ENCODE assay signal across 19 mouse cellular contexts in genomic region chr14:7957049-7957448, GRCm38 (mm10). TPM values are rescaled to one million over a fixed set of nuclear protein-coding genes. Genes with fewer than 3 reads are reported as not detected.
DNase-seq lines count a peak whose midpoint lies in the region; ATAC-seq and TF ChIP-seq lines count a peak whose summit lies in the region.
"Had no signal": no experiment of that assay in that cellular context is flagged by ENCODE, and none has a peak within 500 bp of the region (broad histone marks: within the 10 kb centered on the region; RNA-seq: fewer than 3 reads in every experiment).

Gm45521 (plus strand) TSS chr14:7957288.

- peak within 1 kb of the TSS; percentile 60 for H3K27ac ChIP-seq in stomach, embryonic 16.5 days (ENCODE audit: low read length)
- no peak within 1 kb of the TSS for H3K27ac ChIP-seq in stomach, postnatal 0 days (replicated peaks)
- no peak within 1 kb of the TSS for H3K27ac ChIP-seq in forebrain, embryonic 11.5 days (ENCODE audit: low read depth, low read length)
- H3K27ac ChIP-seq: heart, embryonic 15.5 days; liver, embryonic 15.5 days; neural tube, embryonic 12.5 days; stomach, embryonic 15.5 days had no signal

- no peak for TF ChIP-seq CTCF in stomach, postnatal 0 days (IDR thresholded peaks at IDR 0.05; ENCODE audit: low read depth)

- no peak for ATAC-seq in stomach, embryonic 16.5 days (ENCODE audit: insufficient read depth, low FRiP score)
- ATAC-seq in stomach, postnatal 0 days (ENCODE audit: low FRiP score, low TSS enrichment): no peak
- 0 out of 2 replicates have a peak, but pooled peaks have one; percentile 49 for ATAC-seq in forebrain, embryonic 11.5 days (replicated peaks; ENCODE audit: low FRiP score)
- ATAC-seq: CD4-positive, CD25-positive, alpha-beta regulatory T cell, adult 4 months; intestine, postnatal 0 days had no signal

- no peak for DNase-seq in stomach, postnatal 0 days (ENCODE audit: low spot score)
- no peak for DNase-seq in forebrain, embryonic 11.5 days (ENCODE audit: low spot score)
- DNase-seq in mesoderm, embryonic 11.5 days (ENCODE audit: low read depth, low spot score): peak; percentile 24
- DNase-seq in retina, postnatal 1 day: peak; percentile 63
- no peak for DNase-seq in adrenal gland, adult (ENCODE audit: inconsistent age in 2 of 2, low spot score in 1 of 2)
- no peak for DNase-seq in gastrocnemius, postnatal 4 days (ENCODE audit: low spot score in 2 of 2)
- DNase-seq in adrenal gland, adult 8-10 months: no peak
- DNase-seq: cerebellum, adult 2 months; right cerebral cortex, postnatal 14 days had no signal

- no peak within 1 kb of the TSS for H3K9ac ChIP-seq in stomach, embryonic 16.5 days (ENCODE audit: low read length)
- H3K9ac ChIP-seq in stomach, postnatal 0 days (ENCODE audit: low read length): no peak within 1 kb of the TSS
- H3K9ac ChIP-seq in forebrain, embryonic 11.5 days (ENCODE audit: low read length): no peak within 1 kb of the TSS
- H3K9ac ChIP-seq: heart, embryonic 15.5 days; liver, embryonic 15.5 days; neural tube, embryonic 12.5 days; stomach, embryonic 15.5 days had no signal

- H3K36me3 ChIP-seq in stomach, embryonic 16.5 days (ENCODE audit: control insufficient read depth, insufficient read depth, low read length): no peaks in the 10 kb centered on the region
- no peaks in the 10 kb centered on the region for H3K36me3 ChIP-seq in stomach, postnatal 0 days (ENCODE audit: control insufficient read depth, insufficient read depth, low read length)
- no peaks in the 10 kb centered on the region for H3K36me3 ChIP-seq in forebrain, embryonic 11.5 days (ENCODE audit: control insufficient read depth, insufficient read depth, low read length)
- H3K36me3 ChIP-seq: heart, embryonic 15.5 days; liver, embryonic 15.5 days; neural tube, embryonic 12.5 days; stomach, embryonic 15.5 days had no signal

- no peak for TF ChIP-seq EP300 in stomach, postnatal 0 days (optimal IDR thresholded peaks at IDR 0.05)

- H3K27me3 ChIP-seq in stomach, embryonic 16.5 days (ENCODE audit: control insufficient read depth, insufficient read depth, low read length): no peaks in the 10 kb centered on the region
- H3K27me3 ChIP-seq in stomach, postnatal 0 days (ENCODE audit: control insufficient read depth, insufficient read depth, low read length): no peaks in the 10 kb centered on the region
- H3K27me3 ChIP-seq in forebrain, embryonic 11.5 days (ENCODE audit: control insufficient read depth, insufficient read depth, low read length): no peaks in the 10 kb centered on the region
- H3K27me3 ChIP-seq: heart, embryonic 15.5 days; liver, embryonic 15.5 days; neural tube, embryonic 12.5 days; stomach, embryonic 15.5 days had no signal

- 69% methylated on average over 9 of the region's 9 CpGs for WGBS in stomach, embryonic 16.5 days
- WGBS in stomach, postnatal 0 days: 52% methylated on average over 9 of the region's 9 CpGs
- WGBS in forebrain, embryonic 11.5 days: 43% methylated on average over 9 of the region's 9 CpGs

- H3K4me1 ChIP-seq in stomach, embryonic 16.5 days (ENCODE audit: control insufficient read depth, insufficient read depth, low read length): peaks cover 27% of the 10 kb centered on the region
- peaks cover 6% of the 10 kb centered on the region; the same call in 1 of the 2 replicates for H3K4me1 ChIP-seq in stomach, postnatal 0 days (replicated peaks; ENCODE audit: control insufficient read depth, insufficient read depth)
- H3K4me1 ChIP-seq in forebrain, embryonic 11.5 days (replicated peaks; ENCODE audit: control insufficient read depth, insufficient read depth, low read length): no peaks in the 10 kb centered on the region

- no peak within 1 kb of the TSS for H3K4me3 ChIP-seq in stomach, embryonic 16.5 days (replicated peaks; ENCODE audit: low read length)
- H3K4me3 ChIP-seq in stomach, postnatal 0 days (ENCODE audit: low read depth, low read length): no peak within 1 kb of the TSS
- no peak within 1 kb of the TSS for H3K4me3 ChIP-seq in forebrain, embryonic 11.5 days (ENCODE audit: low read depth, low read length)
- H3K4me3 ChIP-seq: heart, embryonic 15.5 days; liver, embryonic 15.5 days; neural tube, embryonic 12.5 days; stomach, embryonic 15.5 days had no signal

- H3K4me2 ChIP-seq in stomach, embryonic 16.5 days (ENCODE audit: low read depth, low read length): no peak within 1 kb of the TSS
- no peak within 1 kb of the TSS for H3K4me2 ChIP-seq in stomach, postnatal 0 days (replicated peaks; ENCODE audit: low read depth)
- no peak within 1 kb of the TSS for H3K4me2 ChIP-seq in forebrain, embryonic 11.5 days (ENCODE audit: low read depth, low read length, severe bottlenecking)
- H3K4me2 ChIP-seq: heart, embryonic 15.5 days; liver, embryonic 15.5 days; neural tube, embryonic 12.5 days; stomach, embryonic 15.5 days had no signal

- H3K9me3 ChIP-seq in stomach, embryonic 16.5 days (replicated peaks; ENCODE audit: control insufficient read depth, low read length): no peaks in the 10 kb centered on the region
- H3K9me3 ChIP-seq in stomach, postnatal 0 days (ENCODE audit: control insufficient read depth, low read length): no peaks in the 10 kb centered on the region
- no peaks in the 10 kb centered on the region for H3K9me3 ChIP-seq in forebrain, embryonic 11.5 days (ENCODE audit: control insufficient read depth, low read length)
- H3K9me3 ChIP-seq: heart, embryonic 15.5 days; liver, embryonic 15.5 days; neural tube, embryonic 12.5 days; stomach, embryonic 15.5 days had no signal

RNA-seq across cellular contexts. Expression of gene Gm45521, which starts in this region (rescaled TPM):
- not detected in 2 replicates for polyA plus RNA-seq in stomach, embryonic 16.5 days (2015; fragmentation: Nextera tagmentation; extraction: Ambion mirVana)
- not detected in 2 replicates for polyA plus RNA-seq in stomach, postnatal 0 days (2015; fragmentation: Nextera tagmentation; extraction: Ambion mirVana)
- not detected in 2 replicates for polyA plus RNA-seq in forebrain, embryonic 11.5 days (2014; fragmentation: Nextera tagmentation; extraction: Ambion mirVana)
- not detected for total RNA-seq in gastrocnemius, postnatal 4 days (2021)
- not detected for total RNA-seq in adrenal gland, adult 8-10 months (2022)
- total RNA-seq: gastrocnemius, adult 18-20 months had no signal
- polyA plus RNA-seq: CD4-positive, CD25-positive, alpha-beta regulatory T cell, adult 4 months; cerebellum, adult 2 months; embryonic facial prominence, embryonic 14.5 days; heart, embryonic 15.5 days; intestine, postnatal 0 days; large intestine, adult 2 months; liver, embryonic 15.5 days; neural tube, embryonic 12.5 days; stomach, embryonic 15.5 days had no signal

Comparison
In these comparisons a context has a peak if more than half of its experiments do, and no peak if none do; other contexts are left out.
1. Peak in ATAC-seq in forebrain, embryonic 11.5 days; RNA of the gene not detected or under 1 TPM.
2. DNase-seq: peak in mesoderm, embryonic 11.5 days (single experiment) and retina, postnatal 1 day (single experiment); none in stomach, postnatal 0 days (single experiment), forebrain, embryonic 11.5 days (single experiment), adrenal gland, adult (0 of 2), gastrocnemius, postnatal 4 days (0 of 2) and adrenal gland, adult 8-10 months (single experiment).